Mouse (Mus musculus) forebrain, embryonic 14.5 days (tissue): Measurements from ENCODE around the gene Taf12. TPM values are rescaled to one million over a fixed set of nuclear protein-coding genes. Genes with fewer than 3 reads are reported as not detected.

Source experiments
- ATAC-seq: fragments of 200-750 bp; cut with Nextera tagmentation; 2 replicates; pipeline ENCODE4 v1.8.0; 2017; ENCODE audit warnings: mild to moderate bottlenecking, moderate library complexity
- DNase-seq: peaks from one replicate; pipeline ENCODE4 v3.0.0-alpha.2; 2015; ENCODE audit warnings: low spot score
- H3K27ac ChIP-seq: fragments of 300-500 bp; sonication (generic); 2 replicates; pipeline ENCODE4 v1.5.1; 2014; ENCODE audit warnings: low read depth, mild to moderate bottlenecking, control low read depth, low read length, moderate library complexity
- H3K27me3 ChIP-seq: fragments of 300-500 bp; sonication (generic); replicated peaks from 2 replicates; pipeline ENCODE4 v1.6.1; 2014; ENCODE audit warnings: low read length, control low read depth, mixed read lengths; ENCODE audit not compliant: control insufficient read depth, insufficient read depth
- H3K36me3 ChIP-seq: fragments of 300-500 bp; sonication (generic); 2 replicates; pipeline ENCODE4 v1.6.1; 2014; ENCODE audit warnings: low read length, control low read depth; ENCODE audit not compliant: control insufficient read depth, insufficient read depth
- H3K4me1 ChIP-seq: fragments of 300-500 bp; sonication (generic); 2 replicates; pipeline ENCODE4 v1.6.1; 2014; ENCODE audit warnings: antibody characterized with exemption, low read length, control low read depth; ENCODE audit not compliant: control insufficient read depth, insufficient read depth
- H3K4me2 ChIP-seq: fragments of 300-500 bp; sonication (generic); 2 replicates; pipeline ENCODE4 v1.6.1; 2014; ENCODE audit warnings: mild to moderate bottlenecking, control low read depth, low read length
- H3K4me3 ChIP-seq: fragments of 300-500 bp; sonication (generic); 2 replicates; pipeline ENCODE4 v1.5.1; 2014; ENCODE audit warnings: low read depth, low read length, control low read depth
- H3K9ac ChIP-seq: fragments of 300-500 bp; sonication (generic); 2 replicates; pipeline ENCODE4 v1.6.1; 2014; ENCODE audit warnings: mild to moderate bottlenecking, low read length, control low read depth, moderate library complexity
- H3K9me3 ChIP-seq: fragments of 300-500 bp; sonication (generic); replicated peaks from 2 replicates; pipeline ENCODE4 v1.6.1; 2016; ENCODE audit warnings: low read length, control low read depth, mixed read lengths; ENCODE audit not compliant: control insufficient read depth
- WGBS: fragments of 180-500 bp; shearing (Covaris S2); extraction: QIAGEN DNeasy Blood & Tissue Kit; methylation state at CpG from one replicate; pipeline ENCODE4 v1.1.7; 2014; 5-methylcytosine and 5-hydroxymethylcytosine counted together
- polyA plus RNA-seq: library from polyadenylated mRNA; unstranded; fragments of >200 nt; fragmentation: Nextera tagmentation; extraction: Ambion mirVana; gene quantifications from 2 replicates; pipeline ENCODE4 v1.2.1, GENCODE M21; 2014

The Taf12 gene
- polyA plus RNA-seq, result 45.3 and 51.8 TPM in 2 replicates

GRCm38 (mm10) chr4:132274156-132274862, at the start of gene Taf12:
Gene Taf12 (plus strand): TSS chr4:132274375.
- H3K4me3 ChIP-seq, result peak within 1 kb of the TSS; percentile 71
- ATAC-seq (peak; percentile 88), DNase-seq (peak; percentile 97)
- under 1% methylated on average over 48 of the region's 48 CpGs for WGBS
- peak within 1 kb of the TSS; percentile 94 for H3K9ac ChIP-seq
- peaks cover 9% of the 10 kb centered on the region for H3K4me1 ChIP-seq
- H3K36me3 ChIP-seq, result no peaks in the 10 kb centered on the region
- H3K9me3 ChIP-seq, result no peaks in the 10 kb centered on the region
- H3K27ac ChIP-seq, result peak within 1 kb of the TSS; percentile 83
- peak within 1 kb of the TSS; percentile 89 for H3K4me2 ChIP-seq
- no peaks in the 10 kb centered on the region for H3K27me3 ChIP-seq

GRCm38 (mm10) chr4:132230422-132230821, 43.8 kb upstream of the Taf12 start:
- WGBS, result 97% methylated on average over 5 of the region's 5 CpGs
- Histone ChIP-seq H3K27me3 (no peaks in the 10 kb centered on the region), H3K9ac (no peak overlapping the region), H3K27ac (no peak overlapping the region), H3K4me1 (no peaks in the 10 kb centered on the region), H3K36me3 (peaks cover 93% of the 10 kb centered on the region), H3K4me3 (no peak overlapping the region), H3K4me2 (no peak overlapping the region), H3K9me3 (no peaks in the 10 kb centered on the region)
- DNase-seq (no peak), ATAC-seq (no peak)

GRCm38 (mm10) chr4:132234710-132235109, 39.5 kb upstream of the Taf12 start:
- no peak overlapping the region for H3K4me2 ChIP-seq
- no peak overlapping the region for H3K9ac ChIP-seq
- peaks cover 95% of the 10 kb centered on the region for H3K36me3 ChIP-seq
- H3K27ac ChIP-seq, result no peak overlapping the region
- H3K9me3 ChIP-seq, result no peaks in the 10 kb centered on the region
- no peak overlapping the region for H3K4me3 ChIP-seq
- no peak for ATAC-seq
- 96% methylated on average over 8 of the region's 8 CpGs for WGBS
- no peaks in the 10 kb centered on the region for H3K27me3 ChIP-seq
- no peaks in the 10 kb centered on the region for H3K4me1 ChIP-seq
- no peak for DNase-seq

GRCm38 (mm10) chr4:132238356-132238755, 35.8 kb upstream of the Taf12 start:
- no peaks in the 10 kb centered on the region for H3K9me3 ChIP-seq
- H3K4me2 ChIP-seq, result no peak overlapping the region
- ATAC-seq (no peak), DNase-seq (no peak)
- no peak overlapping the region for H3K4me3 ChIP-seq
- no peaks in the 10 kb centered on the region for H3K4me1 ChIP-seq
- no peak overlapping the region for H3K9ac ChIP-seq
- H3K27me3 ChIP-seq, result no peaks in the 10 kb centered on the region
- H3K36me3 ChIP-seq, result peaks cover 89% of the 10 kb centered on the region
- H3K27ac ChIP-seq, result no peak overlapping the region
- 83% methylated on average over 4 of the region's 4 CpGs for WGBS

GRCm38 (mm10) chr4:132240367-132240766, 33.8 kb upstream of the Taf12 start:
- Histone ChIP-seq H3K27ac (no peak overlapping the region), H3K4me3 (no peak overlapping the region), H3K36me3 (peaks cover 82% of the 10 kb centered on the region), H3K9ac (no peak overlapping the region), H3K9me3 (no peaks in the 10 kb centered on the region), H3K27me3 (no peaks in the 10 kb centered on the region), H3K4me1 (no peaks in the 10 kb centered on the region), H3K4me2 (no peak overlapping the region)
- DNase-seq, result no peak
- 94% methylated on average over 3 of the region's 3 CpGs for WGBS
- ATAC-seq, result no peak

GRCm38 (mm10) chr4:132241208-132241607, 33.0 kb upstream of the Taf12 start:
- WGBS, result 93% methylated on average over 3 of the region's 3 CpGs
- no peak overlapping the region for H3K27ac ChIP-seq
- H3K4me2 ChIP-seq, result no peak overlapping the region
- no peaks in the 10 kb centered on the region for H3K27me3 ChIP-seq
- DNase-seq, result no peak
- no peaks in the 10 kb centered on the region for H3K4me1 ChIP-seq
- H3K4me3 ChIP-seq, result no peak overlapping the region
- no peak for ATAC-seq
- peaks cover 82% of the 10 kb centered on the region for H3K36me3 ChIP-seq
- no peak overlapping the region for H3K9ac ChIP-seq
- H3K9me3 ChIP-seq, result no peaks in the 10 kb centered on the region

GRCm38 (mm10) chr4:132245643-132246042, 28.5 kb upstream of the Taf12 start:
- H3K9ac ChIP-seq, result no peak overlapping the region
- no peak overlapping the region for H3K4me2 ChIP-seq
- no peak overlapping the region for H3K4me3 ChIP-seq
- no peak for ATAC-seq
- H3K36me3 ChIP-seq, result peaks cover 81% of the 10 kb centered on the region
- no peaks in the 10 kb centered on the region for H3K9me3 ChIP-seq
- no peak overlapping the region for H3K27ac ChIP-seq
- 95% methylated on average over 3 of the region's 3 CpGs for WGBS
- no peak for DNase-seq
- no peaks in the 10 kb centered on the region for H3K4me1 ChIP-seq
- H3K27me3 ChIP-seq, result no peaks in the 10 kb centered on the region

- Histone ChIP-seq H3K4me3 (no peak overlapping the region), H3K9me3 (no peaks in the 10 kb centered on the region), H3K27ac (no peak overlapping the region), H3K4me2 (no peak overlapping the region), H3K9ac (no peak overlapping the region), H3K27me3 (no peaks in the 10 kb centered on the region), H3K4me1 (no peaks in the 10 kb centered on the region), H3K36me3 (peaks cover 74% of the 10 kb centered on the region)
- 81% methylated on average over 5 of the region's 5 CpGs for WGBS
- ATAC-seq (no peak), DNase-seq (no peak)
Observed at GRCm38 (mm10) chr4:132247451-132247997, 26.7 kb upstream of the Taf12 start.

GRCm38 (mm10) chr4:132251596-132251995, 22.6 kb upstream of the Taf12 start:
- Histone ChIP-seq H3K27ac (no peak overlapping the region), H3K4me1 (no peaks in the 10 kb centered on the region), H3K4me3 (no peak overlapping the region), H3K4me2 (no peak overlapping the region), H3K9me3 (no peaks in the 10 kb centered on the region), H3K27me3 (no peaks in the 10 kb centered on the region), H3K9ac (no peak overlapping the region), H3K36me3 (peaks cover 45% of the 10 kb centered on the region)
- DNase-seq (no peak), ATAC-seq (no peak)
- 96% methylated on average over 9 of the region's 9 CpGs for WGBS
